Mouse (Mus musculus) skeletal muscle tissue, adult 2 months (tissue): ENCODE results near the gene Rhbdf1.

Experiments used
- DNase-seq: peaks from one replicate; pipeline ENCODE4 v3.0.0-alpha.2; 2012; ENCODE audit warnings: low read depth, low spot score

Gene Rhbdf1

DNA sequence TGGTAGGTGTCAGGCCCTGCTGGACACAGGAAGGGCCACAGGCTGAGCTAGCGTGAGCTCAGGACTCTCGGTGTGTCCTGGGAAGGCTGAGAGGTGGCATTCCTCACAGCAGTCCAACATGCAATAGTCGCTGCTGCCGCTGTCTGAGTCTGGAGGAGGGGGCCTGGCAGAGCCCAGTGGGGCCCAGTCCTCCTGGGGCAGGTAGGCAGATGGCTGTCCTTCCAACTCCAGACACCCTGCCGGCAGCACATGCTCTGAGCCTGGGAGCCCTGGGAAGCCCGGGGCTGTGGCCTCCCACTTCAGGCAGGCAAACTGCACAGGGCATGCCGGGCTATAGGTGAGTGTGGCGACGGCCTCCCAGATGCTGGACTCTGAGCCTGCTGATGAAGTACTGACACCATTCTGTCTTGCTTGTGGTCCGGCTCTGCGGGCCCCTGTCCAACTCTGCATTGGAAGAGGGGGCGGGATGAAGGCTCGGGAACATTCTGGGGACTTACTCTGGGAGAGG lies 31.4 kb downstream of the Rhbdf1 start:
- no peak for DNase-seq

- DNase-seq: no peak
Measured at GRCm38 (mm10) chr11:32190119-32190518, 32.0 kb downstream of the Rhbdf1 start.

DNA sequence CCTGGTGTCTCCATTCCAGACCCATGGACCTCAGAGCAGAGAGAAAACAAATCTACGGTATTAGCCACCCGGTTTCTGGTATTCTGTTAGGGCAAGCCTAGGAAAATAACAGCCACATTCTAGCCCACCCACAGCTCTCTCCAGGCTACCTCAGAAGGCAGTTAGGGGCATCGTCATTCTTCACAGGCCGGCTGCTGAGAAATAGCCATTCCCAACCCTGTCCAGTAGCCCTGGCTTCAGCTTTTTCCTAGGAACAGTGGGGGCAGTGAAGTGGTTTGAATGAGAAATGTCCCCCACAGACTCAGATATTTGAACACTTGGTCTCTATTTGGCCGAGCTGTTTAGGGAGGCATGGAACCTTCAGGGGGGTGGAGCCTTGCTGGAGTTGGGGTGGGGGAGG lies 32.7 kb downstream of the Rhbdf1 start:
- no peak for DNase-seq

- DNase-seq: no peak
Measured at GRCm38 (mm10) chr11:32188881-32189280, 33.2 kb downstream of the Rhbdf1 start.

DNA sequence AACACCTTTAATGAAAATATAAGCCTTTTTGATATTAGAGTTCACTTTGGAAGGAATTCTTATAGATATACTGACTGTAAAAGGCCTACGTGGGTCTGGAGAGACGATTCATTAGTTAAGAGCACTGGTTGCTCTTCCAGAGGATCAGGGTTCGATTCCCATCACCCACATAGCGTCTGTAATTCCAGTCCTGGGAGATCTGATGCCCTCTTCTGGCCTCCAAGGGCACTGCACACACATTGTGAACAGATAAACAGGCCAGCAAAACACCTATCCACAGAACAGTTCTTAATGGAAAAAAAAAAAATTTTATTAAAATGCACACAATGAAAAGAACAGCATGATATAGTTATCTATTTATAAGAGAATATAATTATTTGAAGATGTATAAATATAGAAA lies 34.8 kb downstream of the Rhbdf1 start:
- DNase-seq: no peak

DNA sequence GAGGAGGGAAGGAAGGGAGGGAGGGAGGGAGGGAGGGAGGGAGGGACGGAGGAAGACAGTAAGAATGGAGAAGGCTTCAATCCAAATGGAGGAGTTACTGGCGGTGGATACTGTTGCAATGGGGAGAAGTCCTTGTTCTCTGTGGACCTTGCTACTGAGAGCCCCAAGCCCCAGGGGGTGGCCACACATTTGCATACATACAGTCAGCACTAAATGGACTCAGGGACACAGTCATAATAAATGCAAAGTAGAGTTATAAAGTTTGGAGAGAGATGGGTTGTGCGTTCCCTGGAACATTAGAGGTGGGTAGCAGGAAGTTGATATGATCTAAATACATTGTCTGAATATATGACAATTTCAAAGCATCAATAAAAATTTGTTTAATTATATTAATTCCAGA lies 36.1 kb downstream of the Rhbdf1 start:
- no peak for DNase-seq

- no peak for DNase-seq
Measured at GRCm38 (mm10) chr11:32184469-32184868, 37.6 kb downstream of the Rhbdf1 start.

GRCm38 (mm10) chr11:32181973-32182868 lies 39.9 kb downstream of the Rhbdf1 start:
- DNase-seq: peak; percentile 71

DNA sequence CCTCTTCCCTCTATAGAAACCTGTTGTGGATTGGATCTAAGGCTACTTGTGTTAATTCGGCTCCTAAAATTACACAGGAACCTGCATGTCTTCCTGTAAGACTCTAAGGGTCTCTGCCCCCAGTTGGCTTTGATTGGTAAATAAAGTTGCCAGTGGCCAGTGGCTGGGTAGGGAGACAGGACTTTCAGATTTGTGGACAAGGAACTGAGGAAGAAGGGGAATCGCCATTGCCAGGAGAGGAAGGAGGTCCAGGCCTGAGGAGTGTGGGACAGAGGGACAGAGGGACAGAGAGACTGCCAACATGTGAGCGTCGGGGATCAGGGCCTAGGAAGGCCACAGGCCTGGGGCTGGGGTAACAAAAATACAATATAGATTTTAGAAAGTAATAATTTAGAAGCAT lies 40.9 kb downstream of the Rhbdf1 start:
- no peak for DNase-seq

DNA sequence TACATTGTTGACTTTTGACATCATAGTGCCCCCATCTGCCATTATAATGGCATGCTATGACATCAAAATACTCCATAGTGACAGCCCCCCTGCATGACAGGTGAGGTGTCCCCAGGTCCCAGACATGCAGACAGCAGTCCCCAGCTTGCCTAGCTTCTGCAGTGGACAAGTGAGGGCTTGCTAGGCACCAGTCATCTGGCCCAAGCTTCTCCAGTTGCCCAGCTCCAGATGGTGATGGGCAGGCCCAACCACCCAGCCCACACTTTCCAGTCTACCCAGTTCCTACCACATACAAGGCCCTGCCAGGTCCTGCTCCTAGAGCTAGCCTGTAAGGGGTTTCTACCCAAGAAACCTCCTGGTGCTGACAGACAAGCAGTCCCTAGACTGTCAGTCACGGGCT lies 43.6 kb downstream of the Rhbdf1 start:
- DNase-seq: no peak

- no peak for DNase-seq
Measured at GRCm38 (mm10) chr11:32166683-32167082, 55.4 kb downstream of the Rhbdf1 start.

DNA sequence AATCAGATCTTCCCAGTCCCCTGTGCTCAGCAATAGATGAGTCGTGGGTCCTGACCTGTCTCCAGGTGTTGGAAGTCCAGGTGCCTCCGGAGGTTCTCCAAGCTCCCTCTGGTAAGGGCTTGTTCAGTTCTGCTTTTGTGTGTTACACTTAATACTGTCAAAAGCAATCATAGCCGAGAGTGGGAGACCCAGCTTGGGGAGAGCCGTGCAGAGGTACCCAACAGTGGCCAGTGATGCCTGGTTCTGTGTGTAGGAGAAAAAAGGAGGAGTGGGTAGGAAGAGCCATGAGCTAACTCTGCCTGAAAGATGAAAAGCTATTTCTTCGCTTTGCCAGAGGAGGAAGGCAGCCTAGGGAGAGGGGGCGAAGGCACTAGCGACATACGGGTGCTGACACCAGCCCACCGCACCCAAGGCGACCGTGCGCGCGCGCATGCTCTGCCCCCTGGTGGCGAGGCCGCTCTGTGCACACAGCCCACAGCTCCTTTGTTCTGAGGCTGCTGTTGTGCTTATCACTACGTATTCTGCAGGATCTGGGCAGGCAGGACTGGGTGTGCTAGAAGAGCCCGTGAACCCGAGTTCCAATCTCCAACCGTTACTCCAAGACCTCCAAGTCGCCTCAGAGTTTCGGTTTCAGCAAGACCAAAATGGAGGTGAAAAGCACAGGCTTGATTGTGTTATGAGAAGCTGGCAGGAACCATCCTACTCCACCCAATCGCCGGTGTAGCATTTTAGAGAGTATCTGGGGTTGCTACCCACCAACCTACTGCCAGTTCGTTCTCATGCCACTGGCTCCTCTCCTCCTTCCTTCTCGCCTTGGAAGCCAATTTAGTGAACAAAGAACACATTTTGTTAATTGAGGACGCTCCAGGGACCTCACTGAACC lies 59.9 kb downstream of the Rhbdf1 start:
- DNase-seq: peak; percentile 6

GRCm38 (mm10) chr11:32161500-32161899 lies 60.6 kb downstream of the Rhbdf1 start:
- no peak for DNase-seq

DNA sequence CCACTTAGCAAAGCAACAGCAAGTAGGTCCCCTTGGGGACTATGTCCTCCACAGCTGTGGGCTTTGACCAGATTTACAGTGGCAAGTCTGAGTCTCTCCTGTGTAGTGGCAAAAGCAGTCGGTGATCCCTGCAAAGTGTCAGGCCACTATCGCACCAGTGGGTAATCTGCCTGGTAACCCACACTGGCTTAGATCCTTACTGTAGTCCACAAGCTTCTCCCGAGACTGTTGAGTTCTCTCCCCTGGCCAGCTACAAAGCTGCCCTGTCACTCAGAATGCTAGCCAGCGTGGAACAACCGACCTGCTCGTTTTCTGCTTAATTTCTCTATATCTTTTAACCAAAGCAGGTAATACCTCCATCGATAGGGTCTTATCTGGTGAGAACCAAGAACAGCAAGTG lies 61.8 kb downstream of the Rhbdf1 start:
- no peak for DNase-seq
